Mouse (Mus musculus) lung, embryonic 16.5 days (tissue): ENCODE results near the gene Prim1. TPM values are rescaled to one million over a fixed set of nuclear protein-coding genes. Genes with fewer than 3 reads are reported as not detected.

Experiments
- ATAC-seq: fragments of 200-750 bp; cut with Nextera tagmentation; 2 replicates; pipeline ENCODE4 v1.8.0; 2017; ENCODE audit warnings: low read depth, mild to moderate bottlenecking, moderate library complexity
- H3K27ac ChIP-seq: fragments of 300-500 bp; sonication (generic); 2 replicates; pipeline ENCODE4 v1.5.1; 2014; ENCODE audit warnings: mild to moderate bottlenecking, control low read depth, low read length
- H3K27me3 ChIP-seq: fragments of 300-500 bp; sonication (generic); 2 replicates; pipeline ENCODE4 v1.6.1; 2014; ENCODE audit warnings: low read depth, low read length, mixed read lengths; ENCODE audit not compliant: control insufficient read depth, insufficient read depth
- H3K36me3 ChIP-seq: fragments of 300-500 bp; sonication (generic); 2 replicates; pipeline ENCODE4 v1.6.1; 2014; ENCODE audit warnings: low read length; ENCODE audit not compliant: control insufficient read depth, insufficient read depth
- H3K4me1 ChIP-seq: fragments of 300-500 bp; sonication (generic); replicated peaks from 2 replicates; pipeline ENCODE4 v1.6.1; 2014; ENCODE audit warnings: low read length, mixed read lengths; ENCODE audit not compliant: control insufficient read depth, insufficient read depth
- H3K4me2 ChIP-seq: fragments of 300-500 bp; sonication (generic); 2 replicates; pipeline ENCODE4 v1.6.1; 2014; ENCODE audit warnings: low read depth, low read length, control low read depth
- H3K4me3 ChIP-seq: fragments of 300-500 bp; sonication (generic); 2 replicates; pipeline ENCODE4 v1.5.1; 2014; ENCODE audit warnings: mild to moderate bottlenecking, low read length, control low read depth
- H3K9ac ChIP-seq: fragments of 300-500 bp; sonication (generic); 2 replicates; pipeline ENCODE4 v1.6.1; 2014; ENCODE audit warnings: low read length, control low read depth
- H3K9me3 ChIP-seq: fragments of 300-500 bp; sonication (generic); 2 replicates; pipeline ENCODE4 v1.6.1; 2016; ENCODE audit warnings: low read length; ENCODE audit not compliant: control insufficient read depth
- WGBS: fragments of 180-500 bp; shearing (Covaris S2); extraction: QIAGEN DNeasy Blood & Tissue Kit; methylation state at CpG from one replicate; pipeline ENCODE4 v1.1.7; 2014; 5-methylcytosine and 5-hydroxymethylcytosine counted together
- polyA plus RNA-seq: library from polyadenylated mRNA; unstranded; fragments of >200 nt; fragmentation: Nextera tagmentation; extraction: Ambion mirVana; gene quantifications from 2 replicates; pipeline ENCODE4 v1.2.1, GENCODE M21; 2015

Gene Prim1
- polyA plus RNA-seq, result 79.0 and 80.3 TPM in 2 replicates

- Histone ChIP-seq H3K27me3 (no peaks in the 10 kb centered on the region), H3K4me2 (peak within 1 kb of the TSS; percentile 64), H3K9ac (peak within 1 kb of the TSS; percentile 73), H3K4me1 (no peaks in the 10 kb centered on the region; the same call in 1 of the 2 replicates), H3K9me3 (no peaks in the 10 kb centered on the region), H3K4me3 (peak within 1 kb of the TSS; percentile 66), H3K36me3 (peaks cover 5% of the 10 kb centered on the region), H3K27ac (0 out of 2 replicates have a peak within 1 kb of the TSS, but pooled peaks have one; percentile 28)
- peak; percentile 96 for ATAC-seq
- 3% methylated on average over 31 of the region's 31 CpGs for WGBS
Observed at GRCm38 (mm10) chr10:128015068-128015934, at the start of gene Prim1. Gene Prim1 (plus strand): TSS chr10:128015168.

GRCm38 (mm10) chr10:127966506-127966905 lies 48.5 kb upstream of the Prim1 start:
- Histone ChIP-seq H3K9me3 (no peaks in the 10 kb centered on the region), H3K4me2 (no peak overlapping the region), H3K27me3 (no peaks in the 10 kb centered on the region), H3K36me3 (no peaks in the 10 kb centered on the region), H3K4me1 (no peaks in the 10 kb centered on the region), H3K4me3 (no peak overlapping the region), H3K9ac (no peak overlapping the region), H3K27ac (no peak overlapping the region)
- 82% methylated on average over 6 of the region's 6 CpGs for WGBS
- no peak for ATAC-seq

GRCm38 (mm10) chr10:127969820-127970219 lies 45.1 kb upstream of the Prim1 start:
- Histone ChIP-seq H3K36me3 (no peaks in the 10 kb centered on the region), H3K4me3 (no peak overlapping the region), H3K27ac (no peak overlapping the region), H3K4me2 (no peak overlapping the region), H3K27me3 (no peaks in the 10 kb centered on the region), H3K4me1 (no peaks in the 10 kb centered on the region), H3K9ac (no peak overlapping the region), H3K9me3 (no peaks in the 10 kb centered on the region)
- 43% methylated on average over 4 of the region's 4 CpGs for WGBS
- ATAC-seq, result no peak

GRCm38 (mm10) chr10:127970359-127970831 lies 44.6 kb upstream of the Prim1 start:
- Histone ChIP-seq H3K9me3 (no peaks in the 10 kb centered on the region), H3K4me1 (no peaks in the 10 kb centered on the region), H3K9ac (no peak overlapping the region), H3K36me3 (no peaks in the 10 kb centered on the region), H3K27me3 (no peaks in the 10 kb centered on the region), H3K4me2 (no peak overlapping the region), H3K27ac (no peak overlapping the region), H3K4me3 (no peak overlapping the region)
- ATAC-seq, result no peak
- 60% methylated on average over 3 of the region's 3 CpGs for WGBS

- no peaks in the 10 kb centered on the region for H3K9me3 ChIP-seq
- H3K4me3 ChIP-seq, result no peak overlapping the region
- no peak overlapping the region for H3K4me2 ChIP-seq
- WGBS, result 52% methylated on average over 3 of the region's 3 CpGs
- no peak overlapping the region for H3K9ac ChIP-seq
- no peaks in the 10 kb centered on the region for H3K27me3 ChIP-seq
- no peaks in the 10 kb centered on the region for H3K36me3 ChIP-seq
- no peaks in the 10 kb centered on the region for H3K4me1 ChIP-seq
- no peak overlapping the region for H3K27ac ChIP-seq
- no peak for ATAC-seq
Observed at GRCm38 (mm10) chr10:127971135-127971534, 43.8 kb upstream of the Prim1 start.

GRCm38 (mm10) chr10:127974062-127974461 lies 40.9 kb upstream of the Prim1 start:
- Histone ChIP-seq H3K4me2 (no peak overlapping the region), H3K36me3 (no peaks in the 10 kb centered on the region), H3K9me3 (no peaks in the 10 kb centered on the region), H3K4me3 (no peak overlapping the region), H3K9ac (no peak overlapping the region), H3K27me3 (no peaks in the 10 kb centered on the region), H3K4me1 (no peaks in the 10 kb centered on the region), H3K27ac (no peak overlapping the region)
- no peak for ATAC-seq
- WGBS, result 73% methylated on average over 3 of the region's 3 CpGs

GRCm38 (mm10) chr10:127975503-127975902 lies 39.5 kb upstream of the Prim1 start:
- 23% methylated on average over 1 of the region's 1 CpGs for WGBS
- Histone ChIP-seq H3K27me3 (no peaks in the 10 kb centered on the region), H3K4me3 (no peak overlapping the region), H3K4me1 (no peaks in the 10 kb centered on the region), H3K36me3 (no peaks in the 10 kb centered on the region), H3K27ac (no peak overlapping the region), H3K9ac (no peak overlapping the region), H3K9me3 (no peaks in the 10 kb centered on the region), H3K4me2 (no peak overlapping the region)
- ATAC-seq, result no peak

- H3K4me3 ChIP-seq, result no peak overlapping the region
- no peaks in the 10 kb centered on the region for H3K9me3 ChIP-seq
- H3K27ac ChIP-seq, result no peak overlapping the region
- no peaks in the 10 kb centered on the region for H3K4me1 ChIP-seq
- H3K27me3 ChIP-seq, result no peaks in the 10 kb centered on the region
- H3K4me2 ChIP-seq, result no peak overlapping the region
- no peaks in the 10 kb centered on the region for H3K36me3 ChIP-seq
- WGBS, result 72% methylated on average over 5 of the region's 5 CpGs
- no peak overlapping the region for H3K9ac ChIP-seq
- no peak for ATAC-seq
Observed at GRCm38 (mm10) chr10:127984650-127985049, 30.3 kb upstream of the Prim1 start.

- Histone ChIP-seq H3K9ac (no peak overlapping the region), H3K36me3 (no peaks in the 10 kb centered on the region), H3K27ac (no peak overlapping the region), H3K27me3 (no peaks in the 10 kb centered on the region), H3K4me1 (no peaks in the 10 kb centered on the region), H3K4me3 (no peak overlapping the region), H3K9me3 (no peaks in the 10 kb centered on the region), H3K4me2 (no peak overlapping the region)
- ATAC-seq, result no peak
- WGBS, result 76% methylated on average over 8 of the region's 8 CpGs
Observed at GRCm38 (mm10) chr10:127985601-127986000, 29.4 kb upstream of the Prim1 start.
